Mouse (Mus musculus): Measurements from ENCODE around the gene Zfp618. TPM values are rescaled to one million over a fixed set of nuclear protein-coding genes. Genes with fewer than 3 reads are reported as not detected.

Zfp618 gene
- total and polyA plus RNA-seq, 3 experiments = 0.05 TPM; not detected in 2

DNA sequence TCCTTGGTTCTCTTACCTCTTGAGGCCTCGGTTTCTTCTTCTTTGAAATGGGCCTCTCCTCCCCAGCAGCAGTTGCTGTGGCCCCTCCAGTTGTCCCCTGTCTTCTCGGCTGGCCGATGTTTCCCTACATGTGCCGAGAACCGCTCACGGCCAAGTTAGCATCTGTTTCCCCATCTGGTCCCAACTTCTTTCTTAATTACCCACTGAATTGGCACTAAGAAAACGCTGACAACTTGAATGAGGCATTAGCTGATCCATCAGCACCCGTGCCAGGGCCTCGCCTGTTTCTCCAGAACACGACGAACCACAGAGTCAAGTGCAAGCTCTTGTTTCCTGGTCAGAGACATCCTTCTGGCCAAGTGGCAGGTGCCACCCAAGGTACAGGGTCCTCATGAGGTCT lies 26.0 kb downstream of the Zfp618 start:
- Histone ChIP-seq H3K36me3 (replicated peaks) (no peaks in the 10 kb centered on the region), H3K4me3 (ENCODE audit: low read depth, low read length) (no peak overlapping the region), H3K4me1 (ENCODE audit: insufficient read depth, low read depth, low read length) (no peaks in the 10 kb centered on the region), H3K27me3 (ENCODE audit: insufficient read depth, low read length) (no peaks in the 10 kb centered on the region), H3K9me3 (replicated peaks) (peaks cover 58% of the 10 kb centered on the region)
- ATAC-seq (ENCODE audit: extremely low read depth, insufficient number of reproducible peaks, low FRiP score, poor library complexity, severe bottlenecking) = no peak
- no peak for TF ChIP-seq TAL1 (conservative IDR thresholded peaks at IDR 0.05; ENCODE audit: low read depth, low read length)
- no peak for TF ChIP-seq CTCF (IDR thresholded peaks at IDR 0.05; ENCODE audit: low read depth, low read length)
- no peak for TF ChIP-seq GATA1 (IDR thresholded peaks at IDR 0.05; ENCODE audit: borderline replicate concordance, low read length)
- no peak for TF ChIP-seq GATA2 (IDR thresholded peaks at IDR 0.05; ENCODE audit: borderline replicate concordance, low read depth, low read length)
- TF ChIP-seq POLR2AphosphoS5 (IDR thresholded peaks at IDR 0.05; ENCODE audit: insufficient replicate concordance, low read depth, low read length) = no peak
- DNase-seq (ENCODE audit: low spot score) = no peak

DNA sequence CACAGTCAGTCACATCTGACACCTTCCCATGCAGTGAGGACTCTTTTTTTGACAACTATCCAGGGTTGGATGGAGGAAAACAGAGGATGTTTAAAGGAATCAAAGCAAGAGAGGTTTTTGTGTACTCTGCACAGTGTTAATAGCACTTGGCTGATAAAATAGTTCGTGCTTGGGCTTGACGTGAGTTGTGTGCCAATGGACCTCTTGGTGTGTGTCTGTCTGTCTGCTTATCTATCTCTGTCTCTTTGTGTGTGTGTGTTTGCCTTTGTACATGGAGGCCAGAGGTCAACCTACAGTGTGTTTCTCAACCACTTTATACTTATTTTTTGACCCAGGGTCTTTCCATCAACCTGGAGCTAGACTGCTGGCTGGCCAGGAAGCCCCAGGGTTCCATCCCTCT lies 27.8 kb downstream of the Zfp618 start:
- no peak for TF ChIP-seq GATA1 (IDR thresholded peaks at IDR 0.05; ENCODE audit: borderline replicate concordance, low read length)
- no peak for TF ChIP-seq TAL1 (conservative IDR thresholded peaks at IDR 0.05; ENCODE audit: low read depth, low read length)
- TF ChIP-seq CTCF (IDR thresholded peaks at IDR 0.05; ENCODE audit: low read depth, low read length) = no peak
- TF ChIP-seq POLR2AphosphoS5 (IDR thresholded peaks at IDR 0.05; ENCODE audit: insufficient replicate concordance, low read depth, low read length) = no peak
- no peak for TF ChIP-seq GATA2 (IDR thresholded peaks at IDR 0.05; ENCODE audit: borderline replicate concordance, low read depth, low read length)
- Histone ChIP-seq H3K36me3 (replicated peaks) (no peaks in the 10 kb centered on the region), H3K9me3 (replicated peaks) (peaks cover 73% of the 10 kb centered on the region), H3K4me1 (ENCODE audit: insufficient read depth, low read depth, low read length) (no peaks in the 10 kb centered on the region), H3K27me3 (ENCODE audit: insufficient read depth, low read length) (no peaks in the 10 kb centered on the region), H3K4me3 (ENCODE audit: low read depth, low read length) (no peak overlapping the region)
- DNase-seq (ENCODE audit: low spot score) (no peak), ATAC-seq (ENCODE audit: extremely low read depth, insufficient number of reproducible peaks, low FRiP score, poor library complexity, severe bottlenecking) (no peak)

DNA sequence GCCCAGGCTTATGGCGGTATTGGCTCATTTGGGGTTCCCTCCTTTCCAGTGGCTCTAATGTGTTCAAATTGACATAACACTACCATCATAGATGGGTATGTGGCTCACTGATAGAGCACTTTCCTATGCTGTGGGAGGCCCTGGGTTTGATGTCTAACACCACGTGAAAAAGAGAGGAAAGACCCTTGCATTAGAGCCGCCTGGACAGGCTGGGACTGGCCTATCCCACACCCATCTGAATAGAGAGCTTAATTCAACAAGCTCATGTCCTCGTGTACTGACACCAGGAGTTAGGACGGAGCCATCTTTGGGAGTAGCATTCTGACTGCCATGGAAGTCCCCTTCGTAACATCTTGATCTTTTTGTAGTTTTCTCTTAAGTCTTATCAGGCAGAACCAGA lies 32.2 kb downstream of the Zfp618 start:
- Histone ChIP-seq H3K9me3 (replicated peaks) (peaks cover 76% of the 10 kb centered on the region), H3K36me3 (replicated peaks) (no peaks in the 10 kb centered on the region), H3K27me3 (ENCODE audit: insufficient read depth, low read length) (no peaks in the 10 kb centered on the region), H3K4me1 (ENCODE audit: insufficient read depth, low read depth, low read length) (no peaks in the 10 kb centered on the region), H3K4me3 (ENCODE audit: low read depth, low read length) (no peak overlapping the region)
- no peak for TF ChIP-seq TAL1 (conservative IDR thresholded peaks at IDR 0.05; ENCODE audit: low read depth, low read length)
- no peak for TF ChIP-seq CTCF (IDR thresholded peaks at IDR 0.05; ENCODE audit: low read depth, low read length)
- TF ChIP-seq POLR2AphosphoS5 (IDR thresholded peaks at IDR 0.05; ENCODE audit: insufficient replicate concordance, low read depth, low read length) = no peak
- no peak for TF ChIP-seq GATA1 (IDR thresholded peaks at IDR 0.05; ENCODE audit: borderline replicate concordance, low read length)
- TF ChIP-seq GATA2 (IDR thresholded peaks at IDR 0.05; ENCODE audit: borderline replicate concordance, low read depth, low read length) = no peak
- ATAC-seq (ENCODE audit: extremely low read depth, insufficient number of reproducible peaks, low FRiP score, poor library complexity, severe bottlenecking) (no peak), DNase-seq (ENCODE audit: low spot score) (no peak)

DNA sequence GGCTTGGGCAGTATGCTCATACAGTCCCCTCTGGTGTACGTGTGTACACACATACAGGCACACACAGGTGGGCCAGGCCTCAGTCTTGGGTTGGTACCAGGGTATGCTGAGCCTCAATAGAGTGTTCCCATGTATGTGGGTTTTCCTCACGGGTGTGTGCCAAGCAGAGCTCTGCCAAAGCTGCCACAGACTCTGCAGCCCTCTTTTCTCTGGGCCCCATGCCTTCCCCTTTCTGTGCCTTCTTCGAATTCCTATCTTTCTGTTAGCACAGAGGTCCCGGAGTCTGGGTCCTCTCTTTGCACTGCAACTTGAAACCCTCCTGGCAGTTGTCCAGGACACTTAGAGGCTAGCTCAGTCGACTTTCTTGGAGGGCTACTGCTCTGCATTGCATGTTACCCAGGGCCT lies 33.1 kb downstream of the Zfp618 start:
- H3K4me3 ChIP-seq (ENCODE audit: low read depth, low read length) = no peak overlapping the region
- no peaks in the 10 kb centered on the region for H3K4me1 ChIP-seq (ENCODE audit: insufficient read depth, low read depth, low read length)
- no peaks in the 10 kb centered on the region for H3K27me3 ChIP-seq (ENCODE audit: insufficient read depth, low read length)
- peaks cover 77% of the 10 kb centered on the region for H3K9me3 ChIP-seq (replicated peaks)
- H3K36me3 ChIP-seq (replicated peaks) = no peaks in the 10 kb centered on the region
- no peak for ATAC-seq (ENCODE audit: extremely low read depth, insufficient number of reproducible peaks, low FRiP score, poor library complexity, severe bottlenecking)
- no peak for DNase-seq (ENCODE audit: low spot score)
- TF ChIP-seq TAL1 (conservative IDR thresholded peaks at IDR 0.05; ENCODE audit: low read depth, low read length) (no peak), GATA1 (IDR thresholded peaks at IDR 0.05; ENCODE audit: borderline replicate concordance, low read length) (no peak), CTCF (IDR thresholded peaks at IDR 0.05; ENCODE audit: low read depth, low read length) (no peak), POLR2AphosphoS5 (IDR thresholded peaks at IDR 0.05; ENCODE audit: insufficient replicate concordance, low read depth, low read length) (no peak), GATA2 (IDR thresholded peaks at IDR 0.05; ENCODE audit: borderline replicate concordance, low read depth, low read length) (no peak)

DNA sequence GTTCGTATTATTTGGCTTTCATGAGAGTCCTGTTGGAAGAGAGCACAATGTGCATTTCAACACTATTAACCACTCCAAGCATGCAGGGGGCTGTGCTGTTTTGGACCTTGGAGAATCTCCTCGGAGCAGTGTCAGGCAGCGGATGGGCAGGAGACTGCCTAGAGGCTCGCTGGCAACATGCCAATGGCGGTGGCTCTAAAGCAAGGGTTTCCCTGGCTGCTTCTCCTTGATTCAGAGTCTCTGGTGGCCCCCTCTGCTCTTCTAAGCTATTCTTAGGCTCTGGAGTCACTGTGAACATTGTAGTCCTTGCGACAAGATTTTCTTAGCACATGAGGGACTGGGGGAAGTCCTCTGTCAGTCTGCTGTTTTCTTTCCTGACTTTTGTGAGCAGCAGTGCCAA lies 33.5 kb downstream of the Zfp618 start:
- DNase-seq (ENCODE audit: low spot score) = no peak
- Histone ChIP-seq H3K4me1 (ENCODE audit: insufficient read depth, low read depth, low read length) (no peaks in the 10 kb centered on the region), H3K4me3 (ENCODE audit: low read depth, low read length) (no peak overlapping the region), H3K9me3 (replicated peaks) (peaks cover 77% of the 10 kb centered on the region), H3K36me3 (replicated peaks) (no peaks in the 10 kb centered on the region), H3K27me3 (ENCODE audit: insufficient read depth, low read length) (no peaks in the 10 kb centered on the region)
- TF ChIP-seq GATA1 (IDR thresholded peaks at IDR 0.05; ENCODE audit: borderline replicate concordance, low read length) (no peak), CTCF (IDR thresholded peaks at IDR 0.05; ENCODE audit: low read depth, low read length) (no peak), TAL1 (conservative IDR thresholded peaks at IDR 0.05; ENCODE audit: low read depth, low read length) (no peak), POLR2AphosphoS5 (IDR thresholded peaks at IDR 0.05; ENCODE audit: insufficient replicate concordance, low read depth, low read length) (no peak), GATA2 (IDR thresholded peaks at IDR 0.05; ENCODE audit: borderline replicate concordance, low read depth, low read length) (no peak)
- no peak for ATAC-seq (ENCODE audit: extremely low read depth, insufficient number of reproducible peaks, low FRiP score, poor library complexity, severe bottlenecking)

DNA sequence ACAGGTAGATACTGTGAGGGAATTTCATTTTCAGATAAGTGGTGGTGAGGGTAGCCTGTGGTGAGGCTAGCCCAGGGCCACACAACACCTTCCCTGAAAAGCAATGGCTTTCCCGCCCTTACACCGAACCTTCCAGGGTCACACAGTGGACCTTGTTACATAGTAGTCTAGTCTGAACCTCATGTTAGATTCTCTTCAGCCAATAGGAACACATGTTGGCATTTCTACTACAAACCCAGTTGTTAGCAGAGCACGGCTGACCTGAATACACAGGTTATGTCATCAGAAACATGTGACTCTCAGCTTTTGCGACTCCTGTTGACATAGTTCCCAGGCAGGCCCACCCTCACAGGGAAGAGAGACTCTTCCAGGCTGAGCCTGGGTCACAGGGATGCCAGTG lies 33.9 kb downstream of the Zfp618 start:
- TF ChIP-seq POLR2AphosphoS5 (IDR thresholded peaks at IDR 0.05; ENCODE audit: insufficient replicate concordance, low read depth, low read length) (no peak), GATA2 (IDR thresholded peaks at IDR 0.05; ENCODE audit: borderline replicate concordance, low read depth, low read length) (no peak), GATA1 (IDR thresholded peaks at IDR 0.05; ENCODE audit: borderline replicate concordance, low read length) (no peak), TAL1 (conservative IDR thresholded peaks at IDR 0.05; ENCODE audit: low read depth, low read length) (no peak), CTCF (IDR thresholded peaks at IDR 0.05; ENCODE audit: low read depth, low read length) (no peak)
- Histone ChIP-seq H3K4me3 (ENCODE audit: low read depth, low read length) (no peak overlapping the region), H3K9me3 (replicated peaks) (peaks cover 80% of the 10 kb centered on the region), H3K27me3 (ENCODE audit: insufficient read depth, low read length) (no peaks in the 10 kb centered on the region), H3K36me3 (replicated peaks) (no peaks in the 10 kb centered on the region), H3K4me1 (ENCODE audit: insufficient read depth, low read depth, low read length) (no peaks in the 10 kb centered on the region)
- ATAC-seq (ENCODE audit: extremely low read depth, insufficient number of reproducible peaks, low FRiP score, poor library complexity, severe bottlenecking) (no peak), DNase-seq (ENCODE audit: low spot score) (no peak)

Data from G1E (cell line).